Mouse (Mus musculus) layer of hippocampus, adult 8-10 months (tissue): Measurements from ENCODE around the gene Cacna2d1. TPM values are rescaled to one million over a fixed set of nuclear protein-coding genes. Genes with fewer than 3 reads are reported as not detected.

Experiments used
- DNase-seq, 2 experiments: peaks; one replicate each; pipeline ENCODE4 v3.0.0; 2022; ENCODE audit warnings: low spot score in 2 of 2
- total RNA-seq, 4 experiments: library from RNA; stranded (reverse); gene quantifications; 2 replicates each; pipeline ENCODE4 v1.2.4; 2022

Gene Cacna2d1
- 100 to 1,000 TPM; 134 to 156 (median 145) TPM for total RNA-seq

DNA sequence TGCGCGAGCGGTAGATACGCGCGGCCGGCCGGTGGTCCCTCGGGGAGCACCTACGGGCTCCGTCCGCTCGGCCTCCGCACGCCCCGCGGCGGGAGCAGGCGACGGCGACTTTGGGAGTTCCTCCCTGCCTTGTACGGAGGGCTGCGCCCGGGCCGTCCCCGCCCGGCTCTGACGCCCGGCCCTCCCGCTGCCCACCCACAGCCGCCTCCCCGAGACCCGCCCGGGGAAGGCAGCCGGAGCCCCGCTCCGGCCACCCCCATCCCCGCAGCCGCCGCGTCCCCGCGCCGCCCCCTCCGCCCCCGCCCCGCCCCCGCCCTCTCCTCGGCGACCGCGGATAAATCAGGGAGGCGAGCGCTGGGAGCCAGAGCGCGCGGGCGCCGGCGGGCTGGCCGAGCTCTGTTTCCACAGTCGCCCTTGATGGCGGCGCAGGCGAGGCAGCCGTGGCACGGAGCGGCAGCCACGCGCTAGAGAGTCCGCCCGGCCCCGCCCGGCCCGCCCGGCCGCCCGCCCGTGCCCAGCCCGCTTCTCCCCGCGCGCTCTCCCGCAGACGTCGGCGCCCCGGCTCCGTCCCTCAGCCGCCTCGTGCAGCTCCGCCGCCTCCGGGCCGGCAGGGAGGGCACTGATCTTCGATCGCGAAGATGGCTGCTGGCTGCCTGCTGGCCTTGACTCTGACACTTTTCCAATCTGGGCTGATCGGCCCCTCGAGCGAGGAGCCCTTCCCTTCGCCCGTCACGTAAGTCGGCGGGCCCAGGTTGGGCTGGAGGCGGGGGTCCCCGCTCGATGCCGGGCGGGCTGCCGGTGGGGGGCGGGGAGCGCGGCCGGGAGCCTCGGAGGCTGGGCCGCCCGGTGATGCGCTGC is at the start of gene Cacna2d1:
Gene Cacna2d1 (plus strand): TSS at position 316 of the 858 bp plus-strand sequence.
- DNase-seq, result peak in 1 of 2 experiments; percentile 49

- no peak for DNase-seq
These were observed 39.4 kb upstream of the Cacna2d1 start for GRCm38 (mm10) chr5:15895098-15895497.

DNA sequence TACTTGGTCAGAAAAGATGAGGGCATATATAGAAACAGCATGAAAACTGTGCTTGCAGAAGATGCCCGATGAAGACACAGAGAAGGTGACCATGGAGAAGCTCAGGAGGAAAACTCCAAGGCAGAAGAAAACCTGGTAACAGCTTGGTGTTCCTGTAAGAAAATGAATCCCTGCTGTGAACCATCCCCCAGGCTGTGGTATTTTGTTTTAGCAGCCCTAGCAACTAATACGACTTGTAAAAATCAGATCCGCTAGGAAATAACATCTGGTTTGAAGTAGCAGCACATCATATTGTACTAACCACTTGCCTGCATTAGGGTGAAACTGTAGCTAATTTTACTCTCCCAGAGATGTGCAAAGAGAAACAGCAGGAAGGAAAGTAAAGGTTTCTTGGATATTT is 37.8 kb upstream of the Cacna2d1 start:
- DNase-seq, result no peak

DNA sequence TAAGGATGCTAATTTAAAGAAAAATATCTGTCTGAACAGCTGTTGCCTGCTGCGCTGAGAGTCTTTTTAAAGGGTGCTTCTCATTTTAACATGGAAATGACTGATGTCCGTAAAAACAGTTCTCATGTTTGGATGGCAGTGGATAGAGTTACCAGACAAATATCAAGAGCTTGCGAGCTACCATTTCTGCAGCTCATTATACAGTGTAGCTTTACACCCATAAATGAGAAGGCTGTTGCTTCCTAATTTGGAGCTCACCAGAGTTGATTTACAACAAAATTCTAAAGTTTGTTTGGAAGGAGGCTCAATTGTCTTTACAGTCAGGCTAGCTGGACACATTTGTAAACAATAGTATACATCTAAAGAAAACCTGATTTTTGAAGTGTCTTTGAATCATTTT is 28.0 kb upstream of the Cacna2d1 start:
- DNase-seq, result no peak

DNA sequence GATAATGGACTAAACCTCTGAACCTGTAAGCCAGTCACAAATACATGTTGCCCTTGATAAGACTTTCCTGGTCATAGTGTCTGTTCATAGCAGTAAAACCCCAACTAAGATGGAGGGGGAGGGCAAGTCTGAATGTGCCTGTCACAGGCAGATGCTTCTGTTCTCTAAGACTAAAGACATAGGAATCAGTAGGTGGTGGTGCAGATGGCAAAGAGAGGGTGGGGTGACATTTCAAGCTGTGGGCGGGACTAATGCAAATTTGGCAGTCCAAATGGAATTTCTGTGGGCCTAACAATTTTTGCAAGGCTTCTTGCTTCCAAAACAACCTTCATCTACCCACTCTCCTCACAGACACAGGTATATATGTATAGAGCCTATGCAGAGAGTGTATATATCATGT is 19.6 kb upstream of the Cacna2d1 start:
- peak; percentile 67 to 76 for DNase-seq

GRCm38 (mm10) chr5:15928506-15928905 is 6.0 kb upstream of the Cacna2d1 start:
- no peak for DNase-seq

DNA sequence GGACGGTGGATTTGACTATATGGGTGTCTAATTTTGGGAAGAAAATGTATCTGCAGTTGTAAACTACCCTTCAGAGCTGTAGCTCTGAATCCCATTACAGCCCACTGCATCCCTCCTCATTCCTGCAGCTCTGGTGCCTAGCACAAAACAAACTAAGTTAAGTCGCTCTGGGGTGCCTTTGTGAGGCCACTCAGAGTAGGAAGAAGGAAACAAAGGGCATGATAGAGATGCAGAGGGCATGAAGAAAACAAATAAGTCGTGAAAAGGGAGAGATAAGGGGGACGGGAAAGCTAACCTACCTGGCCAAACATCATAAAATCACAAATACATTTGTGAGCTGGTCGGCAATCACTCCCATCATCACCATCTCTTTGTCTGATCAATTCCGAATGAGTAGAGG is 1.5 kb upstream of the Cacna2d1 start:
- DNase-seq, result no peak

GRCm38 (mm10) chr5:15933581-15934375 is 713 bp upstream of the Cacna2d1 start:
- peak; percentile 29 to 46 for DNase-seq

GRCm38 (mm10) chr5:15935234-15935728 is 790 bp downstream of the Cacna2d1 start:
- DNase-seq, result peak in 1 of 2 experiments; percentile 15

DNA sequence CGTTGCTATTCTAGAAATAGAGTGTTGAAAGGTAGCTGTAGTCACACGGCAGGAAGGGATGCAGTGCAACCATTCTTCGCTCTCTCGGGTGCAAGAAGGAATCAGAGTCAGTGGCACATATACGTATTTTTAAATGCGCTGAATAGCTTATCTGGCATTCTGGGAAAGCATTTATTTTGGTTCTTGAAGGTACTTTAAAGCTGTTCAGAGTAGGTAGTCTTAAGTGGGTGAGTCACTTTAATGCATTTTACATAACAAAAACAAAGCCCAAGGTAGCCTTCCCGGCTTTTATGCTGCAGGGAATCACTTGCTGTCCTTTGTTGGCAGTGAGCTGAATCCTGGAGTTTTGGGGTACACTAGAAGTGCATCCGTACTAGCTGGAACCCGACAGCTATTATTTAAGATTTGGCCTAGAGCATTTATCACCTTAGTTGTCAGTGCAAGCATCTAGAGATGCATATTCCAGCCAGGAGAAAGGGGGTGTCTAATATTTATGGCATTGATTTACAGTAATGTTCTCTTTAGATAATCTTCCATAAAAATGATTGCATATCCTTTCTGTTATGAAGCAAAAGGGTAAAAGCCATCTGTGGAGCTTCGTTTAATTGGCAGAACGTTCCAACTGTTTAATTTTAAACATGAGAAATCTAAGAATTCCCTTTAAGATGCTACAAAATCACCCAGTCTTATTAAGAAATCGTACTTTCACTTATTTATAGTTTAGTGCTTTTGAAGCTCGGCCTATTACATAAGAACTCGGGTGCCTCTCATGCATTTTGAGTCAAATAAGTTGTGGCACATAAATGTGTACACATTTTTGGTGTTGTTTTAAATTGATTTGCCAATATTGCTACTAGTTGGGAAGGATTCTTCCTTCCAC is 1.6 kb downstream of the Cacna2d1 start:
- no peak for DNase-seq

DNA sequence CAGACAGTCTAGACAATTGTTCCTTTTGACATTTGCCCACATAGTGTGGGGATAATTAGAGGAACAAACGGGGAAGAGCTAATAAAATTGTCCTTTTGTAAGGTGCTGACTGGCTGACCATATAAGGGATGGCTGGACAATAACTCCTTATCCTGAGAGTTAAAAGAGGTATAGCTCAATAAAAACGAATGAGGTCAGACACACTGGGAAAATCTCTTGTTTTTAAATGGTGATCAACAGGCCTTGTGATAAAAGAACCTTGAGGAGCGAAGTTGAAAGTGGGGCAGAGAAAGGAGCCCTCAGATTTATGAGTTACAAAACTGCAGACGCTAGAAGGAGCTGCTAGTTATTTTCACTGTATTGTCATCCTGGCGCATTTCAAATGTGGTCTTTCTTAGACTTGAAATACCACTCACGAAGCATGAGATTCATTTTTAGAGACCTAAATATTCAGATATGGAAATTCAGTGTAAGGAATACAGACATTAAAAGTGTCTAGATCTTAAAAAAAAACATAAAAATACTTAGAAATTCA is 6.8 kb downstream of the Cacna2d1 start:
- DNase-seq, result no peak

GRCm38 (mm10) chr5:15942051-15942450 is 7.6 kb downstream of the Cacna2d1 start:
- DNase-seq, result no peak

GRCm38 (mm10) chr5:15948290-15949037 is 14.0 kb downstream of the Cacna2d1 start:
- no peak for DNase-seq

DNA sequence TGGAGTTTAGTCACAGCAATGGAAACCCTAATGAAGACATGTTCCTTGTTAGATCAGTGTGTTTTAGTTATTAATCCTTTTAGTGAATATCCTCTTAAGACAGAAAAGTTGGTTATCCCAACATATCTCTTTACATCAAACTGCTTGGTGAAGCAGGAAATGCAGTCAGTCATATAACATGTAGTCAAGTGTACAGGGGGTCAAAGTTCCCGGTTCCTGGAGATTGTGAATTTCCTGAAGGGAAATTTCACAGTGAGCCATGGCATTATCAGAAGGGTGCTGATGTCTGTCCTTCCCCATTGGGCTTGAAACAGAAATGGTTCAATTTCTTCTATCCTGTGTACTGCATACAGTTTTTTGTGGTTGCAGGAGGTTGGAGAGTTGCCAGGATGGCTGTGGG is 25.3 kb downstream of the Cacna2d1 start:
- DNase-seq, result no peak

DNA sequence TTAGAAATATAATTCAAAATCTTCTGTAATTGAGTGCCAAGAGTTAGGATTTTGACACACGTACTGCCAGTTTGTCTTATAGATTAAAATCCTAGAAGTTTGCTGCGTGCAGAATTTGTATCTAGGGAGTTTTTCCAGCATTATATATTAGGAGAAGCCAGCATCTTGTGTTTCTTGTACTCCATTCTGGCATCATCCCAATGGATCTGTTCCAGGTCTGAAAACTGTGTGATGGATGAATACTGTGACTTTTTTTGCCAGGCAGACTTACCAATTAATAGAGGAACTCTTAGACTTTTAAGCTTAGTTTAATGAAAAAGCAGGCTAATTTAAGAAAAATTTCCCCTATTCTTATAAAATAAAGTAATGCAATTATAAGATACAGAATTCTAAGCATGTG is 27.4 kb downstream of the Cacna2d1 start:
- DNase-seq, result no peak

DNA sequence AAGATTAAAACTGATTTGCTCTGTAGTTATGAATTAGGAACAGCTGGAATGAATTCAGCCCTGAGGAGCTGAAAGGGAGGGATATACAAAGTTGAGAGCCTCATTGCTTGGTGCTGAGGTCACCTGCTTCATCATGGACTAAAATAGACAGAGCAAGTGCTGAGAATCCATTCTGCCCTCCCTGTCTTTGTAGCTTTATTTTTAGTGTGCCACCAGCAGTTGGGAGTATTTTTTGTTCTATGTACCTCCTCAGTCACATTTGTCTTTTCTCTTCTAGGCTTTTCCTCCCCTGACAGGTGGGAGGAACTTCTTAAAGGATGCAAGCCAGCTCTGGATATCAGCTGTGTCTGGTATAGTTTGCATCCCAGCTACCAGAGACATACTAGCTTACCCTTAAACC is 32.4 kb downstream of the Cacna2d1 start:
- no peak for DNase-seq

DNA sequence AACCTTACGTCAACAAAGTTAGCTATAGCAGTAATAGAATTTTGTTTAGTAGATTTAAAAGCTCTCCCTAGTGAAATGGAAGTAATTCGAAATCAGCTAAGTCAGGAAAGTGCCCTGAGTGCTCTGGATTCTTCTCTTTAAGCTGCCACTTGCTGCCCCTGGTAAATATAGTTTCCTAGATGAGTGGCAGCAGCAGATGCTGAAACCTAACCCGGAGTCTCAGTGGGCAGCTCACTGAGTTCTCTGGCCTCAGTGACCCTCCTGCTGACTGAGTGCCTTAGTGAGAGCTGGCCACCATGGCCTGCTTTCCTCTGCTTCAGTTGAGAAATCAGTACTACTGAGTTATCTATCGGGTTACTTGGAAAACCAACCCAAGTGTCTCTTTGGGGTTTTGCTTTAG is 37.3 kb downstream of the Cacna2d1 start:
- no peak for DNase-seq

GRCm38 (mm10) chr5:15972351-15972750 is 37.9 kb downstream of the Cacna2d1 start:
- no peak for DNase-seq

GRCm38 (mm10) chr5:15974652-15975051 is 40.2 kb downstream of the Cacna2d1 start:
- no peak for DNase-seq

DNA sequence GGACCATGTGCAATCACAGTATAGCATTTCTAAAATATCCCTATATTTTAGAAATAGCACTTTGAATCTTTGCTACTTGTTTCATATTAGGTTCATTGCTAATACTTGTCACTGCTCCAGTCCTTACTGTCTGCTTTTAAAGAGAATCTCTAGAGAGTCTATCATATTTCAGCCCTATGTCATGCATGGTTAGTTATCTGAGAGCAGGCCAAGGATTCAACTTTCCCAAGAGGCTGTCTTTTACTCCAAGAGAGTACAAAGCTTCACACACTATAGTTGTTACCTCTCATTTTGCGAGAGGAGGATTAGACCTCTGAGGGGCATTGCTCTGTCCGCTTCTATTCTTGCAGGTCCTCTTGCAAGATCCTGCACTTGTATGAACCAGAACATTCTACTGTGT is 44.7 kb downstream of the Cacna2d1 start:
- DNase-seq, result no peak
